In genomic region chr5:68351793-68352192, GRCm38 (mm10) we compare ENCODE assay signal across 12 mouse cellular contexts.
DNase-seq lines count a peak whose midpoint lies in the region; ATAC-seq lines count a peak whose summit lies in the region.
"Had no signal": no experiment of that assay in that cellular context is flagged by ENCODE, and none has a peak within 500 bp of the region (broad histone marks: within the 10 kb centered on the region; RNA-seq: fewer than 3 reads in every experiment).

No protein-coding gene starts in this region.

- 45% methylated on average over 5 of the region's 5 CpGs for WGBS in hindbrain, embryonic 16.5 days
- WGBS in hindbrain, embryonic 13.5 days, result 49% methylated on average over 5 of the region's 5 CpGs
- WGBS in embryonic facial prominence, embryonic 10.5 days, result 62% methylated on average over 5 of the region's 5 CpGs
- WGBS in neural tube, embryonic 15.5 days, result 45% methylated on average over 5 of the region's 5 CpGs

- H3K4me2 ChIP-seq in hindbrain, embryonic 16.5 days (ENCODE audit: low read length), result no peak overlapping the region
- H3K4me2 ChIP-seq in hindbrain, embryonic 13.5 days, result no peak overlapping the region
- no peak overlapping the region for H3K4me2 ChIP-seq in neural tube, embryonic 15.5 days
- H3K4me2 ChIP-seq: heart, embryonic 13.5 days; midbrain, embryonic 12.5 days had no signal

- H3K27me3 ChIP-seq in hindbrain, embryonic 16.5 days (replicated peaks; ENCODE audit: control insufficient read depth, insufficient read depth, low read length), result no peaks in the 10 kb centered on the region
- H3K27me3 ChIP-seq in hindbrain, embryonic 13.5 days, result no peaks in the 10 kb centered on the region
- H3K27me3 ChIP-seq in embryonic facial prominence, embryonic 10.5 days (replicated peaks; ENCODE audit: low read depth, poor library complexity, severe bottlenecking), result no peaks in the 10 kb centered on the region
- no peaks in the 10 kb centered on the region for H3K27me3 ChIP-seq in neural tube, embryonic 15.5 days (replicated peaks)
- H3K27me3 ChIP-seq: heart, embryonic 13.5 days; midbrain, embryonic 12.5 days had no signal

- DNase-seq in cerebellum, adult 11 months, result peak; percentile 83
- peak; percentile 10 for DNase-seq in embryonic facial prominence, embryonic 10.5 days (ENCODE audit: low spot score)
- peak; percentile 55 for DNase-seq in mesoderm, embryonic 11.5 days (ENCODE audit: low read depth, low spot score)
- no peak for DNase-seq in spleen, adult 12 weeks (ENCODE audit: low spot score)
- DNase-seq in spleen, postnatal 36 days (ENCODE audit: low spot score in 2 of 2), result no peak
- DNase-seq: kidney, adult 18-20 months had no signal

- no peak overlapping the region for H3K27ac ChIP-seq in hindbrain, embryonic 16.5 days (ENCODE audit: low read depth, low read length)
- no peak overlapping the region for H3K27ac ChIP-seq in hindbrain, embryonic 13.5 days
- H3K27ac ChIP-seq in embryonic facial prominence, embryonic 10.5 days (replicated peaks), result no peak overlapping the region
- no peak overlapping the region for H3K27ac ChIP-seq in neural tube, embryonic 15.5 days (replicated peaks)
- H3K27ac ChIP-seq: heart, embryonic 13.5 days; midbrain, embryonic 12.5 days had no signal

- peak; percentile 81 for ATAC-seq in hindbrain, embryonic 16.5 days
- no peak for ATAC-seq in hindbrain, embryonic 13.5 days (ENCODE audit: low FRiP score)
- ATAC-seq in neural tube, embryonic 15.5 days (ENCODE audit: low FRiP score), result no peak
- ATAC-seq: CD4-positive, CD25-positive, alpha-beta regulatory T cell, adult 4 months had no signal

- H3K9ac ChIP-seq in hindbrain, embryonic 16.5 days (ENCODE audit: low read depth, low read length), result no peak overlapping the region
- H3K9ac ChIP-seq in hindbrain, embryonic 13.5 days, result no peak overlapping the region
- no peak overlapping the region for H3K9ac ChIP-seq in neural tube, embryonic 15.5 days (replicated peaks)
- H3K9ac ChIP-seq: heart, embryonic 13.5 days; midbrain, embryonic 12.5 days had no signal

- H3K36me3 ChIP-seq in hindbrain, embryonic 16.5 days (ENCODE audit: control insufficient read depth, insufficient read depth, low read length), result no peaks in the 10 kb centered on the region
- H3K36me3 ChIP-seq in hindbrain, embryonic 13.5 days, result no peaks in the 10 kb centered on the region
- H3K36me3 ChIP-seq in embryonic facial prominence, embryonic 10.5 days (replicated peaks), result no peaks in the 10 kb centered on the region
- no peaks in the 10 kb centered on the region for H3K36me3 ChIP-seq in neural tube, embryonic 15.5 days
- H3K36me3 ChIP-seq: heart, embryonic 13.5 days; midbrain, embryonic 12.5 days had no signal

- no peaks in the 10 kb centered on the region for H3K4me1 ChIP-seq in hindbrain, embryonic 16.5 days (ENCODE audit: control insufficient read depth, insufficient read depth, low read depth, low read length)
- no peaks in the 10 kb centered on the region for H3K4me1 ChIP-seq in hindbrain, embryonic 13.5 days (replicated peaks)
- H3K4me1 ChIP-seq in embryonic facial prominence, embryonic 10.5 days, result peaks cover 3% of the 10 kb centered on the region
- H3K4me1 ChIP-seq in neural tube, embryonic 15.5 days, result no peaks in the 10 kb centered on the region
- H3K4me1 ChIP-seq: heart, embryonic 13.5 days; midbrain, embryonic 12.5 days had no signal

- no peaks in the 10 kb centered on the region for H3K9me3 ChIP-seq in hindbrain, embryonic 16.5 days (ENCODE audit: control insufficient read depth, low read length)
- H3K9me3 ChIP-seq in hindbrain, embryonic 13.5 days, result no peaks in the 10 kb centered on the region
- H3K9me3 ChIP-seq in embryonic facial prominence, embryonic 10.5 days, result no peaks in the 10 kb centered on the region
- no peaks in the 10 kb centered on the region for H3K9me3 ChIP-seq in neural tube, embryonic 15.5 days (replicated peaks)
- H3K9me3 ChIP-seq: heart, embryonic 13.5 days; midbrain, embryonic 12.5 days had no signal

- H3K4me3 ChIP-seq in hindbrain, embryonic 16.5 days (ENCODE audit: low read length), result no peak overlapping the region
- no peak overlapping the region for H3K4me3 ChIP-seq in hindbrain, embryonic 13.5 days
- no peak overlapping the region for H3K4me3 ChIP-seq in embryonic facial prominence, embryonic 10.5 days
- no peak overlapping the region for H3K4me3 ChIP-seq in neural tube, embryonic 15.5 days (replicated peaks)
- H3K4me3 ChIP-seq: heart, embryonic 13.5 days; midbrain, embryonic 12.5 days had no signal

Comparison
In these comparisons a context has a peak if more than half of its experiments do, and no peak if none do; other contexts are left out.
1. DNase-seq: peak in cerebellum, adult 11 months (single experiment), embryonic facial prominence, embryonic 10.5 days (single experiment) and mesoderm, embryonic 11.5 days (single experiment); none in spleen, adult 12 weeks (single experiment) and spleen, postnatal 36 days (0 of 2).